Mouse (Mus musculus): Measurements from ENCODE around the gene Flt3. TPM values are rescaled to one million over a fixed set of nuclear protein-coding genes. Genes with fewer than 3 reads are reported as not detected.

Flt3 gene
- total and polyA plus RNA-seq, 3 experiments: 0.01 TPM; not detected in 2

DNA sequence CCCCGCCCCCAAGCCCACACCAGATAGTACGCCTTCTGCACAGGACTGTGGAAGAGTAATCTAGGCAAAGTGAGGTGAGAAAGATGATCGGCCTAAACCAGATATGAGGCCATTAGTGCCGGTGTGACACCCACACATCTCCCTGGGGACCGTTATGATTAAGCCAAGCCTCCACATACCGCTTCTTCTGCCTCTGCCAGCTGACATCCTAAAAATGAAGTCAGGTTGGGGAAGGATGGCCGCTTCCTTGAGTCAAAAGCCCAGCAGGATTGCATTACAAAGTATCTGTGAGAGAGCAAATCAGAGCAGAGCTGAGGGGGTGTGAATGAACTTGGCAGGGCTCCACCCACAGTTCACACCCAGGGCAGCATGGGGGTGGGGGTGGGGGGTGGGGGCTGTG, 67.6 kb downstream of the Flt3 start:
- H3K4me1 ChIP-seq (ENCODE audit: control insufficient read depth in 1 of 2, insufficient read depth in 2 of 2, low read length in 2 of 2): no peaks in the 10 kb centered on the region
- no peaks in the 10 kb centered on the region for H3K79me2 ChIP-seq (ENCODE audit: control insufficient read depth, insufficient read depth, low read length, poor library complexity)
- H3K9ac ChIP-seq (ENCODE audit: control insufficient read depth, low read depth, low read length, poor library complexity, severe bottlenecking): no peak overlapping the region
- H3K27me3 ChIP-seq (ENCODE audit: control insufficient read depth in 1 of 2, insufficient read depth in 2 of 2, low read length in 2 of 2): no peaks in the 10 kb centered on the region
- no peak for TF ChIP-seq TBP (IDR thresholded peaks at IDR 0.05; ENCODE audit: low read depth, low read length)
- no peak for TF ChIP-seq CHD2 (IDR thresholded peaks at IDR 0.05; ENCODE audit: low read length)
- TF ChIP-seq SMC3 (IDR thresholded peaks at IDR 0.05; ENCODE audit: low read depth, low read length): no peak
- no peak for TF ChIP-seq TCF12 (IDR thresholded peaks at IDR 0.05; ENCODE audit: low read depth, low read length)
- TF ChIP-seq UBTF (IDR thresholded peaks at IDR 0.05; ENCODE audit: borderline replicate concordance, insufficient read depth, low read depth, low read length): no peak
- TF ChIP-seq ZC3H11A (IDR thresholded peaks at IDR 0.05; ENCODE audit: low read depth, low read length): no peak
- no peak for TF ChIP-seq POLR2A (IDR thresholded peaks at IDR 0.05; ENCODE audit: control insufficient read depth in 1 of 2, insufficient read depth in 1 of 2, low read depth in 1 of 2, low read length in 2 of 2, poor library complexity in 1 of 2)
- no peak for TF ChIP-seq RCOR1 (IDR thresholded peaks at IDR 0.05; ENCODE audit: low read depth, low read length)
- no peak for TF ChIP-seq MYB (IDR thresholded peaks at IDR 0.05; ENCODE audit: low read depth, low read length)
- TF ChIP-seq JUND (IDR thresholded peaks at IDR 0.05; ENCODE audit: low read depth, low read length): no peak
- no peak for TF ChIP-seq ZMIZ1 (IDR thresholded peaks at IDR 0.05; ENCODE audit: low read depth, low read length)
- TF ChIP-seq RAD21 (IDR thresholded peaks at IDR 0.05; ENCODE audit: low read depth, low read length): no peak
- no peak for TF ChIP-seq MEF2A (IDR thresholded peaks at IDR 0.05; ENCODE audit: extremely low read depth, insufficient replicate concordance, low read depth, low read length, poor library complexity, severe bottlenecking)
- no peak for TF ChIP-seq MXI1 (IDR thresholded peaks at IDR 0.05; ENCODE audit: low read depth, low read length)
- TF ChIP-seq USF2 (IDR thresholded peaks at IDR 0.05; ENCODE audit: borderline replicate concordance in 1 of 2, insufficient read depth in 1 of 2, low read depth in 1 of 2, low read length in 2 of 2): no peak
- no peak for TF ChIP-seq USF1 (IDR thresholded peaks at IDR 0.05; ENCODE audit: low read depth, low read length)
- TF ChIP-seq ZNF384 (IDR thresholded peaks at IDR 0.05; ENCODE audit: low read depth, low read length): no peak
- no peak for TF ChIP-seq BHLHE40 (IDR thresholded peaks at IDR 0.05; ENCODE audit: borderline replicate concordance, low read depth, low read length)
- TF ChIP-seq HCFC1 (IDR thresholded peaks at IDR 0.05; ENCODE audit: low read depth, low read length): no peak
- no peak for TF ChIP-seq MAX (IDR thresholded peaks at IDR 0.05; ENCODE audit: low read length)
- H3K27ac ChIP-seq (ENCODE audit: control insufficient read depth, low read depth, low read length): no peak overlapping the region
- H3K36me3 ChIP-seq (ENCODE audit: control insufficient read depth in 1 of 2, insufficient read depth in 2 of 2, low read length in 2 of 2): no peaks in the 10 kb centered on the region
- no peak overlapping the region for H3K4me3 ChIP-seq (ENCODE audit: control insufficient read depth in 1 of 2, insufficient read depth in 1 of 2, low read depth in 2 of 2, low read length in 2 of 2)
- no peak for DNase-seq (ENCODE audit: low read depth, low spot score)
- H3K9me3 ChIP-seq (replicated peaks; ENCODE audit: insufficient read depth, low read length): no peaks in the 10 kb centered on the region

GRCm38 (mm10) chr5:147331547-147331946, 68.7 kb downstream of the Flt3 start:
- H3K9ac ChIP-seq (ENCODE audit: control insufficient read depth, low read depth, low read length, poor library complexity, severe bottlenecking): no peak overlapping the region
- no peaks in the 10 kb centered on the region for H3K27me3 ChIP-seq (ENCODE audit: control insufficient read depth in 1 of 2, insufficient read depth in 2 of 2, low read length in 2 of 2)
- no peaks in the 10 kb centered on the region for H3K36me3 ChIP-seq (ENCODE audit: control insufficient read depth in 1 of 2, insufficient read depth in 2 of 2, low read length in 2 of 2)
- peak; percentile 60 for DNase-seq (ENCODE audit: low read depth, low spot score)
- no peaks in the 10 kb centered on the region for H3K9me3 ChIP-seq (replicated peaks; ENCODE audit: insufficient read depth, low read length)
- no peak overlapping the region for H3K4me3 ChIP-seq (ENCODE audit: control insufficient read depth in 1 of 2, insufficient read depth in 1 of 2, low read depth in 2 of 2, low read length in 2 of 2)
- no peak overlapping the region for H3K27ac ChIP-seq (ENCODE audit: control insufficient read depth, low read depth, low read length)
- no peaks in the 10 kb centered on the region for H3K79me2 ChIP-seq (ENCODE audit: control insufficient read depth, insufficient read depth, low read length, poor library complexity)
- no peaks in the 10 kb centered on the region for H3K4me1 ChIP-seq (ENCODE audit: control insufficient read depth in 1 of 2, insufficient read depth in 2 of 2, low read length in 2 of 2)
- TF ChIP-seq TAL1 (IDR thresholded peaks at IDR 0.05; ENCODE audit: low read length) (no peak), MYC (IDR thresholded peaks at IDR 0.05; ENCODE audit: low read depth, low read length) (no peak), ZC3H11A (IDR thresholded peaks at IDR 0.05; ENCODE audit: low read depth, low read length) (peak; percentile 31; the same call in 1 of the 2 replicates), SIN3A (IDR thresholded peaks at IDR 0.05; ENCODE audit: low read length) (no peak), RCOR1 (IDR thresholded peaks at IDR 0.05; ENCODE audit: low read depth, low read length) (no peak), CHD1 (IDR thresholded peaks at IDR 0.05; ENCODE audit: low read depth, low read length) (no peak), RAD21 (IDR thresholded peaks at IDR 0.05; ENCODE audit: low read depth, low read length) (peak; percentile 59), JUND (IDR thresholded peaks at IDR 0.05; ENCODE audit: low read depth, low read length) (no peak), GATA1 (IDR thresholded peaks at IDR 0.05; ENCODE audit: low read depth, low read length) (no peak), CTCF (IDR thresholded peaks at IDR 0.05 in 2 of 3, conservative IDR thresholded peaks at IDR 0.05 in 1 of 3; ENCODE audit: control insufficient read depth in 1 of 3, insufficient read depth in 1 of 3, low read depth in 2 of 3, low read length in 3 of 3, poor library complexity in 1 of 3, severe bottlenecking in 1 of 3) (peak; percentile 60 to 68 (median 67)), E2F4 (IDR thresholded peaks at IDR 0.05; ENCODE audit: borderline replicate concordance, low read depth, low read length) (no peak), NRF1 (IDR thresholded peaks at IDR 0.05; ENCODE audit: insufficient read depth, low read depth, low read length, poor library complexity, severe bottlenecking) (no peak), ZKSCAN1 (IDR thresholded peaks at IDR 0.05; ENCODE audit: low read depth, low read length) (no peak), CHD2 (IDR thresholded peaks at IDR 0.05; ENCODE audit: low read length) (no peak), TCF12 (IDR thresholded peaks at IDR 0.05; ENCODE audit: low read depth, low read length) (no peak), SMC3 (IDR thresholded peaks at IDR 0.05; ENCODE audit: low read depth, low read length) (peak; percentile 58)

All from MEL (cell line).